Mouse (Mus musculus) liver, postnatal 0 days (tissue): ENCODE measurements around the gene Nsfl1c.

Experiments used
- CTCF ChIP-seq: sonication (generic); IDR thresholded peaks from 2 replicates; pipeline ENCODE4 v1.5.1; 2016; ENCODE audit warnings: antibody characterized with exemption, low read depth
- EP300 ChIP-seq: IDR thresholded peaks from 2 replicates; pipeline ENCODE4 v1.6.1; 2016; ENCODE audit warnings: antibody characterized with exemption, low read depth, mild to moderate bottlenecking

- peak; percentile 23; the same call in 1 of the 2 replicates for TF ChIP-seq CTCF
- peak; percentile 39; the same call in 1 of the 2 replicates for TF ChIP-seq EP300
Observed at GRCm38 (mm10) chr2:151530378-151531230, 36.6 kb downstream of the Nsfl1c start.
